Mouse (Mus musculus) testis, postnatal 14 days (tissue): ENCODE data around the gene Zfp617.
"Not testable (repeated sequence)": the region's sequence is repeated elsewhere in the genome, so short reads cannot be mapped to it uniquely, and the experiment has no call there.

Experiments used
- DNase-seq: peaks from one replicate; pipeline ENCODE4 v3.0.0; 2021; ENCODE audit warnings: low spot score

Gene Zfp617

GRCm38 (mm10) chr8:71952489-71952888 is 44.1 kb downstream of the Zfp617 start:
- DNase-seq = no peak

- DNase-seq = not testable (repeated sequence)
Measured at GRCm38 (mm10) chr8:71952961-71953700, 44.7 kb downstream of the Zfp617 start.

- no peak for DNase-seq
Measured at GRCm38 (mm10) chr8:71954666-71955065, 46.2 kb downstream of the Zfp617 start.

GRCm38 (mm10) chr8:71960483-71960882 is 52.0 kb downstream of the Zfp617 start:
- no peak for DNase-seq

- DNase-seq = no peak
Measured at GRCm38 (mm10) chr8:71961796-71962195, 53.4 kb downstream of the Zfp617 start.

DNA sequence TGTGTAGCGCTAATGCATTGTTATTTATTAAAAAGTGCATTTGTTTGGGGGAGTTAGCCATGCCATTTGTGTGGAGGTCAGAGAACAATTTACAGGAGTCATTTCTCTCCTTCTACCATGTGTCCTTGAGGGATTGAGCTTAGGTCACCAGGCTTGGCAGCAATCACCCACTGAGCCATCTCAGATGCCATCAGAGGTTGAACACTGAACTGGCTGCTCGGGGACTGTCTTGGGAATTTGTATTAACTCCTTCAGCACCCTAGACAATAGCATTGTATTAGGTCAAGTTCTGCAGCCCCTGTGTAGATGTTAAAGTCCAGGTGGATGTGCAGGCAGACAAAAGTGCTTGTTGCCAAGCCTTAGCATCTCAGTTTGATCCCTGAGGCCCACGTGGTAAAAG is 55.6 kb downstream of the Zfp617 start:
- no peak for DNase-seq

DNA sequence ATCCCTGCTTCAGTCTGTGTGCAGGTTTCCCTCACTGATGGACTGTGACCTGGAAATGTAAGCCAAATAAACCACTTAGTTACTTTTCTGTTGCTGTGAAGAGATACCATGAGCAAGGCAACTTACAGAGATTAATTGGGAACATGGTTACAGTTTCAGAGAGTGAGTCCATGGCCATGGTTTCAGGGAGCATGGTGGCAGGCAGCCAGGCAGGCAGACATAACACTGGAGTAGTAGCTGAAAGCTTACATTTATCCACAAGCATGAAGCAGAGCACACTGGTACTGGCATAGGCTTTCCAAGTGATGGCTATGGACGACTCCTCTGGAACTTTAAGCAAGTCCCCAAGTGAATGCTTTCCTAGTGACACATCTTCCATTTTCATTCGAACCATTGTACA is 56.7 kb downstream of the Zfp617 start:
- peak; percentile 43 for DNase-seq

DNA sequence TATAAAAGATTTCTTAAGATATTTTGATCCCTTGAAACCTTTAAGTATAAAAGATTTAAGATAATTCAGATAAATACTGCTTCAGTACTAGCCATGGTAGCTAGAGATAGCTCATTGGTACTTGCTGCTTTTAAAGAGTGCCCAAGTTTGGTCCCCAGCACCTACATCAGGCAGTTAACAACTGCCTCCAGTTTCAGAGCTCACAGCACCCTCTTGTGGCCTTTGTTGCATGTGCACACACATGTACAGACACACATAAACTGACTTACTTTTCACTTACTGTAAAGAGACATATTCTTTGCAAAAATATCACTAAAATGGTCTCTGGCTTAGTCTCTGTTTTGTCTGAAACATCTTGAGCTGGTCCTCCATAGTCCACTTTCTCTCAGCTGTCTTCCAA is 58.0 kb downstream of the Zfp617 start:
- DNase-seq = no peak

DNA sequence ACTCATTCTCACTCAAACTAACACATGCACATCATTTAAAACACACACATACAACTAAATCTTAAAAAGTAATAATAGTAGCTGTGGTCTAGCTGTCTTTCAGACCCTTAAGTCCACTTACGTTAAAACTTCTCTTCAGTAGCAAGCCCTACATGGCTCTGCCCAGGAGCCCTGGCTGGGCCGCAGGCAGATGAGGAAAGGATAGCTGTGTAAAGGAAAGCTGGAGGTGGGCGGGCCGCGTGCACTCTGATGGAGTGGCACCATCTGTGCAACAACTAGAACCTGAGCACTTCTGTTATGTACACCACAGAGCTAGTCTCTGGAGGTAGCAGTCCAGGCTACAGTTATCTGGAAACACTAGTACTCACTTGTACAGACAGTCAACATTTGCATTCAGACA is 58.8 kb downstream of the Zfp617 start:
- no peak for DNase-seq

DNA sequence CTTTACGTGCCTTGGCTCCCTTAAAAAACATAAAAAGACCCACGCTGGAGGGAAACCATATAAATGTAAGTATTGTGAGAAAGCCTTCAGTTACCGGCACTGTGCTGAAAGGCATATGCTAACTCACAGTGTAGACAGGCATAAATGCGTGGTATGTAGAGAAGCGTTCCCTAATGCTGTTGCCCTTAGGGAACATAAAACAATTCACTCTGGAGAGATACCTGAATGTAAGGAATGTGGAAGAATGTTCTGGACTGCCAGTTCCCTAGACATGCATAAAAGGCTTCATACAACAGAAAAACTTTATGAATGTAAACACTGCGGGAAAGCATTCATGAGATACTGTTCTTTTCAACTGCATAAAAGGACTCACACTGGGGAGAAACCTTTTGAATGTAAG is 59.7 kb downstream of the Zfp617 start:
- DNase-seq = no peak

GRCm38 (mm10) chr8:71968636-71969035 is 60.2 kb downstream of the Zfp617 start:
- no peak for DNase-seq

DNA sequence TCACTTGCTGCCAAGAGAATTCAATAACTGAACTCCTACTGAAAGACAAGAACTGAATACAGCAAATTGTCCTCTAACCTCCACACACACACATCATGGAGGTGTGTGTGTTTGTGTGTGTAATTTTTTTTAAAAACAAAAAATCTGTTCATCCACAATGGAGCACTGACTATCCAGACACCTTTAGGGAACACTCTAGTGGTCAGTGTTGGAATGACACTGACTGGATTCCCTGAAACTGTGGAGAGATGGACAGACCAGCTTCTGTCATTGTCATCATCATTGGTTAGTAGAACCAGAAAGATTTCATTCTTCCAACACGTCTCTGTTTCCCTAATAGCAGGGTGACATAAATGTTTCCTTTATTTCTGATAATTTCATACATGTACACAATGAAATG is 63.5 kb downstream of the Zfp617 start:
- DNase-seq = no peak

DNA sequence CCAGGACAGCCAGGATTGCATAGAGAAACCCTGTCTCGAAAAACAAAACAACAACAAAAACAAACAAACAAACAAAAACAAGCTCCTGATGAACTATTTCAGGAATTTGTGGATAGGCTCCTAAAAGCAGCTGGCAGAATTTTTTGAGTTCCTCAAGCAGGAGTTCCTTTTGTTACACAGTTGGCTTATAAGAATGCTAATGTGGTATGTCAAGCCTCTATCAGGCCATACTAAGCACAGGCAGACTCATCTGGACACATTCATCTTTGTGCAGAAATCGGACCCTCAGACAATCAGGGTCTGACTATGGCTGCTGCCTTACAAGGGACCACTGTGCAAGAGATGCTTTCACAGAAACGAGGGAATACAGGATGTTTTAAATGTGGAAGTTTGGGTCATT is 65.8 kb downstream of the Zfp617 start:
- DNase-seq = no peak

- no peak for DNase-seq
Measured at GRCm38 (mm10) chr8:71981032-71981431, 72.6 kb downstream of the Zfp617 start.

DNA sequence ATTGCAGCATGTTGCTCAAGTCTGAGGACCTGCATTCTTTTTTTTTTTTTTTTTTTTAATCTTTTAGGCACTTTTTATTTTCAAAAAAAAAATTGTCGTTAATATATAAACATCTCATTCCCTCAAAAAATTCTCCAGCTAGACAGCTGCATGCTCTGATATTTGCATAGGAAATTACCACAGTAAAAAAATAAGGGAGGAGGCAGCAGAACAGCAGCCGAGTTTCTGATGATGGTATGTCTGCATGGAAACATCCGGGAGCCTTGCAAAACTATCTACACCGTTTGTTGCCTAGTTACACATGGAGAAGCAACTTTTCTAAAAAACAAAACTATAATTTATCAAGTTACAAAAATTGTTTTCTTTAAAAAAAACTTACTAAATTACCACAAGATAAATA is 73.0 kb downstream of the Zfp617 start:
- no peak for DNase-seq
